Mouse (Mus musculus) midbrain, embryonic 16.5 days (tissue): ENCODE results near the gene Zdhhc17. TPM values are rescaled to one million over a fixed set of nuclear protein-coding genes. Genes with fewer than 3 reads are reported as not detected.

Experiments used
- ATAC-seq: fragments of 200-750 bp; cut with Nextera tagmentation; 2 replicates; pipeline ENCODE4 v1.8.0; 2017; ENCODE audit warnings: moderate TSS enrichment
- H3K27ac ChIP-seq: fragments of 300-500 bp; sonication (generic); 2 replicates; pipeline ENCODE4 v1.5.1; 2014; ENCODE audit warnings: mild to moderate bottlenecking, low read length, mixed read lengths
- H3K27me3 ChIP-seq: fragments of 300-500 bp; sonication (generic); 2 replicates; pipeline ENCODE4 v1.6.1; 2014; ENCODE audit warnings: low read depth, low read length, mixed read lengths; ENCODE audit not compliant: control insufficient read depth, insufficient read depth
- H3K36me3 ChIP-seq: fragments of 300-500 bp; sonication (generic); 2 replicates; pipeline ENCODE4 v1.6.1; 2014; ENCODE audit warnings: mild to moderate bottlenecking, low read length, moderate library complexity, mixed read lengths; ENCODE audit not compliant: control insufficient read depth, insufficient read depth
- H3K4me1 ChIP-seq: fragments of 300-500 bp; sonication (generic); 2 replicates; pipeline ENCODE4 v1.6.1; 2014; ENCODE audit warnings: mild to moderate bottlenecking, low read length, mixed read lengths; ENCODE audit not compliant: control insufficient read depth, insufficient read depth
- H3K4me2 ChIP-seq: fragments of 300-500 bp; sonication (generic); 2 replicates; pipeline ENCODE4 v1.6.1; 2014; ENCODE audit warnings: mild to moderate bottlenecking, low read length, mixed read lengths
- H3K4me3 ChIP-seq: fragments of 300-500 bp; sonication (generic); 2 replicates; pipeline ENCODE4 v1.5.1; 2014; ENCODE audit warnings: low read depth, mild to moderate bottlenecking, low read length, moderate library complexity, mixed read lengths
- H3K9ac ChIP-seq: fragments of 300-500 bp; sonication (generic); 2 replicates; pipeline ENCODE4 v1.6.1; 2014; ENCODE audit warnings: low read depth, low read length, mixed read lengths
- H3K9me3 ChIP-seq: fragments of 300-500 bp; sonication (generic); replicated peaks from 2 replicates; pipeline ENCODE4 v1.6.1; 2014; ENCODE audit warnings: mild to moderate bottlenecking, low read length, mixed read lengths; ENCODE audit not compliant: control insufficient read depth, poor library complexity, severe bottlenecking
- WGBS: fragments of 180-500 bp; shearing (Covaris S2); extraction: QIAGEN DNeasy Blood & Tissue Kit; methylation state at CpG from one replicate; pipeline ENCODE4 v1.1.7; 2014; 5-methylcytosine and 5-hydroxymethylcytosine counted together
- polyA plus RNA-seq: library from polyadenylated mRNA; unstranded; fragments of >200 nt; fragmentation: Nextera tagmentation; extraction: Ambion mirVana; gene quantifications from 2 replicates; pipeline ENCODE4 v1.2.1, GENCODE M21; 2015

Zdhhc17 gene
- polyA plus RNA-seq, 1 experiment from 2014 or later, result 63.9 TPM

DNA sequence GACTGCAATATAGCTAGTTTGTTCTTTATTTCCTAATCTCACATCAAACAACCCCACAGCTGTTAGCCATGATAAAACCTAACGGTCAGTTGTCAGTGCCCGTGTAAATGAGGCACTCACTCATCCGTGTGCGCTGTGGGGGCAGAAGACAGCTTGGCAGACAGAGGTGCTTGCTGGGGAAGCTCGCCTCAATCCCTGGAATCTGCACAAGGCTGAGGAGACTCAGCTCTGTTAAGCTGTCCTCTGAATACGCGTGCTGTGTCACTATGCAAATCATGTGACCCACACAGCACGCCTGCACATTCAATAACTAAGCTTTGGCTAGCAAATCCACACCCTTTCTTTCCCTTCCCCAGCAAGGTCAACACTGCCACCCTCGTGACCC, 17.9 kb downstream of the Zdhhc17 start:
- H3K4me1 ChIP-seq, result peaks cover 15% of the 10 kb centered on the region
- ATAC-seq, result peak; percentile 61
- no peaks in the 10 kb centered on the region for H3K9me3 ChIP-seq
- no peak overlapping the region for H3K4me2 ChIP-seq
- WGBS, result 11% methylated on average over 9 of the region's 9 CpGs
- no peaks in the 10 kb centered on the region for H3K36me3 ChIP-seq
- H3K9ac ChIP-seq, result no peak overlapping the region
- 0 out of 2 replicates have a peak overlapping the region, but pooled peaks have one; percentile 4 for H3K27ac ChIP-seq
- no peaks in the 10 kb centered on the region for H3K27me3 ChIP-seq
- no peak overlapping the region for H3K4me3 ChIP-seq

DNA sequence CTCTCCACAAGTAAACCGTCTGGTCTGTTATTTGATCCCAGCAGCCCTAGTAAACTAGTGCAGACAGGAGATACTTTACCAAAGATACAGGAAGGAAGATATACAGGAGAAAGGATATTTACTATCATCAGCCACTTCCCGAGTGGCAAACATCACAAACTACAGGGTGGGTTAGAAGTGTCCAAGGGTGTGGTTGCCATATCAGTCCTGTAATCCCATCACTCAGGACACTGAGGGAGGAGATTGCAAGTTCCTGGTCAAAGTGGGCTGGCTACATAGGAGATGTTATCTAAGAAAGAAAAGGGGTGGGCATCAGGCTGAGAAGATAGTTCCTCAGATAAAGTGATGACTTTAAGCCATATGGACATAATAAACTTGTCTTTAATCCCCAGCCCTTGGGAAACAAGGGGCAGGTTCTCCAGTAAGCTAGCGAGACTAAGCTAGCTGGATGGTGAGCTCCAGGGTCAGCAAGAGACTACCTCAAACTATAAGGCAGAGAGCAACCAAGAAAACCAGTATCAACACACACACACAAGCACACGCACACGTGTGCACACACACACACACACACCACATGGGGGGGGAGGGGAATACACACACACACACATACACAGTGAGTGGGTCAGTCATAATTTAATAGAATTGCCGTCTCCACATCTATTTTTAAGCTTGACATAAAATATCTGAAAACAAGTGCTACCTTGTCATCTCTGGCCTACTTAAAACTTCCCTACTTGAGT, 18.5 kb downstream of the Zdhhc17 start:
- Histone ChIP-seq H3K4me3 (no peak overlapping the region), H3K4me1 (peaks cover 15% of the 10 kb centered on the region), H3K9ac (no peak overlapping the region), H3K9me3 (no peaks in the 10 kb centered on the region), H3K4me2 (no peak overlapping the region), H3K36me3 (no peaks in the 10 kb centered on the region), H3K27ac (no peak overlapping the region), H3K27me3 (no peaks in the 10 kb centered on the region)
- ATAC-seq, result 0 out of 2 replicates have a peak, but pooled peaks have one; percentile 40
- WGBS, result 64% methylated on average over 6 of the region's 6 CpGs

DNA sequence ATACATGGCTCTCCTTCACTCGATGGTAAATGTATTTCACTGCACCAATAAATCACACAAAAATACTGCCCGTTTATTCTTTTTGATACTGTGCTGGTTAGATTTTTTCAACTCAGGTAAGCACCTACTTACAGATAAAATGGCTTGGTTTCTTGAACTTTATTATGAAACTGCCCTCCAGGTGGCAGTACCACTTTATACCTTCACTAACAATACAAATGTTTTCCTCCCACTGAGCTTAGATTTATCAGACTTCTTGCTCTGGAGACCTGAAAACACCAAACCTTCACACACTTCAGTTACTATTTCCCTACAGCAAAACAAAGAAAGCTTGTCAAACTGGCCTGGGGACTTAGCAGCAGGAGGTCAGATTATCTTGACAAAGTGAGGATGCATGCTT, 20.2 kb downstream of the Zdhhc17 start:
- no peak overlapping the region for H3K27ac ChIP-seq
- no peaks in the 10 kb centered on the region for H3K36me3 ChIP-seq
- H3K27me3 ChIP-seq, result no peaks in the 10 kb centered on the region
- H3K4me3 ChIP-seq, result no peak overlapping the region
- no peaks in the 10 kb centered on the region for H3K9me3 ChIP-seq
- H3K4me2 ChIP-seq, result no peak overlapping the region
- peaks cover 15% of the 10 kb centered on the region for H3K4me1 ChIP-seq
- ATAC-seq, result no peak
- WGBS, result 65% methylated on average over 2 of the region's 2 CpGs
- no peak overlapping the region for H3K9ac ChIP-seq

DNA sequence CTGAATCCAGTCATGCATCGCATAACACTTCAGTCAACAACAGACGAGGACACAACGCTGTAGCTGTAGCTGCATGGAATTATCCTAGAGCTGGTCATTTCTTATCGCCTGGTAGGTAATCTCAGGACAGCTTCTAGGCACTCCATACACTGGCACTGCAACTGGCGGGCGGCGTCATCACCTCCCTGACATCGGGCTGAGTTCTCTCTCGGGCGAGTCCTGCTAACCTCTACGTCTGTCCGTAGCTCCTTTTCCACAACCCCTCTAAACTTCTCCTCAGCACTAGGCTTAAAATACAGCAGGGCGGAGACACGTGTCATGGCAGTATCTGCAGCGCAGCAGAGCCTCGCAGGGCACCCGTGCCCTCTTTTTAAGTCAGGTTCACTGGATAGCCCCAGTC, 23.3 kb downstream of the Zdhhc17 start:
- H3K27ac ChIP-seq, result no peak overlapping the region

DNA sequence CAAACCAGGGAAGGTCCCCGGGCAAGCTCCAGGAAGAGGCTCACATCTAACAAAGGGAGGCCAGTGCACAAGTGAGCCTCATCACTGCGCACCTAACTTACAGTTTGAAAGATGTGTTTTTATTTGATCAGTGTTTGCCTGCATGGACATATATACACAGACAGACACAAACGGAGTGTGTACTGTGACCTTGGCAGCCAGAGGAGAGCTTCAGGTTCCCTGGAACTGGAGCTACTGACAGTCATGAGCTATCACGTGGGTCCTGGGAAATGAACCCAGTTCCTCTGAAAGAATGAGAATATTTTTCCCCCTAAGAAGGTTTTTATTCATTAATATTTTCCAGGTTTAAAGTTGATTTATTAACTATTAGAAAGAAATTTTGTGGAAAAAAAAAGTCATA, 27.2 kb downstream of the Zdhhc17 start:
- Histone ChIP-seq H3K27ac (no peak overlapping the region), H3K4me2 (no peak overlapping the region), H3K9me3 (no peaks in the 10 kb centered on the region), H3K9ac (no peak overlapping the region), H3K4me3 (no peak overlapping the region), H3K27me3 (no peaks in the 10 kb centered on the region), H3K4me1 (no peaks in the 10 kb centered on the region), H3K36me3 (0 out of 2 replicates have a peak, but pooled peaks cover 3% of the 10 kb centered on the region)
- 88% methylated on average over 4 of the region's 4 CpGs for WGBS
- ATAC-seq, result no peak

More for the DNA sequence above, 23.3 kb downstream of the Zdhhc17 start:
- 96% methylated on average over 17 of the region's 17 CpGs for WGBS
- Histone ChIP-seq H3K4me3 (no peak overlapping the region), H3K4me2 (no peak overlapping the region), H3K9ac (no peak overlapping the region), H3K4me1 (peaks cover 7% of the 10 kb centered on the region; the same call in 1 of the 2 replicates), H3K27me3 (no peaks in the 10 kb centered on the region), H3K36me3 (no peaks in the 10 kb centered on the region), H3K9me3 (no peaks in the 10 kb centered on the region)
- no peak for ATAC-seq

DNA sequence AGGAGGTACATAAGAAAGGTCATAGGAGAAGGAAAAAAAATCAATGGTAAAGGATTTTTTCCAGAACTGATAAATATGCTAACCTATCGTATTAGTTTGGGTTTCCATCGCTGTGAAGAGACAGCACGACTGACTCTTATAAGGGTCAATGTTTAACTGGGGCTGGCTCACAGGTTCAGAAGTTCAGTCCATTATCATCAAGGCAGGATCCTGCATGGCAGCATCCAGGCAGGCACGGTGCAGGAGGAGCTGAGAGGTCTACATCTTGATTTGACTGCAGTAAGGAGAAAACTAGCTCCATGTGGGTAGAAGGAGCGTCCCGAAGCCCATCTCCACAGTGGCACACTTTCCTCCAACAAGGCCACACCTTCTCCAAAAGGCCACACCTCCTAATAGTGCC, 29.5 kb downstream of the Zdhhc17 start:
- H3K36me3 ChIP-seq, result 0 out of 2 replicates have a peak, but pooled peaks cover 3% of the 10 kb centered on the region
- H3K4me3 ChIP-seq, result no peak overlapping the region
- no peak overlapping the region for H3K4me2 ChIP-seq
- no peaks in the 10 kb centered on the region for H3K27me3 ChIP-seq
- 96% methylated on average over 6 of the region's 6 CpGs for WGBS
- H3K9me3 ChIP-seq, result no peaks in the 10 kb centered on the region
- H3K9ac ChIP-seq, result no peak overlapping the region
- no peaks in the 10 kb centered on the region for H3K4me1 ChIP-seq
- no peak for ATAC-seq
- no peak overlapping the region for H3K27ac ChIP-seq

DNA sequence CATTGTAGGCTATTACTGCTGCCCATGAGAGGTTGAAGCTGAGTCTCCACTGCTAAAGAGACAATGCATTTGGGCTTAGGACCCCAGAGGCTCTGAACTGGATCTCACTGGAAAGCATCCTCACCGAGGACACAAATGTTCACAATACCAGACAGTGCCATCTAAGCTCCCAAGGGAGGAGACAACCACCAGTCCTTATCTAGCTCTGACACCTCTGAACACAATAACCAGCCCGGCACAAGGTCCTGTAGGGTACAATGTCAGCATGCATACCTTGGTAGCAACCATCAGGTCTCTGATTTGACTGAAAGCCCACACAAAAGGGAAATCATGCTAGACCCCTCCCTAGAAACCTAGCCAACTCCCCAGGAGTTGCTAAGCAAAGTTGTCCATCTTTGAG, 30.5 kb downstream of the Zdhhc17 start:
- 90% methylated on average over 2 of the region's 2 CpGs for WGBS
- no peaks in the 10 kb centered on the region for H3K4me1 ChIP-seq
- no peaks in the 10 kb centered on the region for H3K9me3 ChIP-seq
- no peak overlapping the region for H3K4me3 ChIP-seq
- H3K27ac ChIP-seq, result no peak overlapping the region
- H3K9ac ChIP-seq, result no peak overlapping the region
- no peak overlapping the region for H3K4me2 ChIP-seq
- ATAC-seq, result no peak
- no peaks in the 10 kb centered on the region for H3K27me3 ChIP-seq
- H3K36me3 ChIP-seq, result 0 out of 2 replicates have a peak, but pooled peaks cover 3% of the 10 kb centered on the region

DNA sequence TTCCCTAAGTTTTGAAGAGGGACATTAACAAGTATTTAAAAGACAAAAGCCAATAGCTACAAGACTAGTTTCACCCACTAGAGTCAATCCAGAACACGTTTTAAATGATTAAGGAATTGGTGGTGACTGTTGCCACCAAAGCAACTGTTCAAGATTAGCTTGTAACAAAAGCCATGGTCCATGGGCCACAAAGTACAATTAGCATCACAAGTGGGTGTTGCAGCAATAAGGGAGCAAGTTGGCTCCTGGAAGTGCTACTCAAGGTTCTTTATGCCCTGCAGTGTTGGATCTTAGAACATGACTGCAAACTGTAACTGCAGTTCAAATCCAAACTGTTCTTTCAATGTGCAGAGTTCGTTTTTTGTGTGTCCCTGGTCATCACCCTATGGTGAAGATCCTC, 32.6 kb downstream of the Zdhhc17 start:
- H3K9me3 ChIP-seq, result no peaks in the 10 kb centered on the region
- H3K9ac ChIP-seq, result no peak overlapping the region
- H3K27ac ChIP-seq, result no peak overlapping the region
- H3K4me3 ChIP-seq, result no peak overlapping the region
- 57% methylated on average over 2 of the region's 2 CpGs for WGBS
- no peak overlapping the region for H3K4me2 ChIP-seq
- no peak for ATAC-seq
- no peaks in the 10 kb centered on the region for H3K27me3 ChIP-seq
- no peaks in the 10 kb centered on the region for H3K4me1 ChIP-seq
- H3K36me3 ChIP-seq, result 0 out of 2 replicates have a peak, but pooled peaks cover 4% of the 10 kb centered on the region

DNA sequence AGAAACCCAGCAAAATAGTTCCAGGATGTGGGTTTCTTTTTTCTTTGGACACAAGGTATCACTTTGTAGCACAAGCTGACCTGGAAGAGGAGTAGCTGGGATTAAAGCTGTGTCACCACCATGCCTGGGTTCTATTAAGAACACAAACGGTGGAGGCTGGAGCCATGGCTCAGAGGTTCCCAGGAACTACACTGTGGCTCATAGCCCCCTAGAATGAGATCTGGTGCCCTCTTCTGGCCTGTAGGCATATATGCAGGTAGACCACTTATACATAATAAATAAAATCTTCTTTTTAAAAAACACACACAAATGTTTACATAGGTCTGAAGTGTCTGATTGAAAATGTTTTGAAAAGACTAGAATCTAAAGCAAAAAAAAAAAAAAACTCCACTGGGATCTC, 33.9 kb downstream of the Zdhhc17 start:
- Histone ChIP-seq H3K36me3 (0 out of 2 replicates have a peak, but pooled peaks cover 3% of the 10 kb centered on the region), H3K4me1 (no peaks in the 10 kb centered on the region), H3K4me2 (no peak overlapping the region), H3K27ac (no peak overlapping the region), H3K4me3 (no peak overlapping the region), H3K9ac (no peak overlapping the region), H3K27me3 (no peaks in the 10 kb centered on the region), H3K9me3 (no peaks in the 10 kb centered on the region)
- WGBS, result 4% methylated on average over 1 of the region's 1 CpGs
- peak; percentile 49; the same call in 1 of the 2 replicates for ATAC-seq
